Mouse (Mus musculus) heart, adult 2 months (tissue): ENCODE measurements around the gene 5730596B20Rik. TPM values are rescaled to one million over a fixed set of nuclear protein-coding genes. Genes with fewer than 3 reads are reported as not detected.

Experiments
- DNase-seq, 2 experiments: peaks; one replicate each; pipeline ENCODE4 v3.0.0; 2021
- H3K27ac ChIP-seq: fragments of 200-600 bp; 2 replicates; pipeline ENCODE4 v1.8.1; 2022
- H3K27me3 ChIP-seq: fragments of 200-500 bp; 2 replicates; pipeline ENCODE4 v1.6.1; 2012; ENCODE audit warnings: mild to moderate bottlenecking, low read length, inconsistent platforms, mixed read lengths; ENCODE audit not compliant: control insufficient read depth, insufficient read depth
- H3K36me3 ChIP-seq: fragments of 200-500 bp; 2 replicates; pipeline ENCODE4 v1.6.1; 2012; ENCODE audit warnings: low read length, inconsistent platforms; ENCODE audit not compliant: control insufficient read depth, insufficient read depth
- H3K4me1 ChIP-seq: fragments of 200-500 bp; 2 replicates; pipeline ENCODE4 v1.6.1; 2011; ENCODE audit warnings: low read length; ENCODE audit not compliant: control insufficient read depth, insufficient read depth
- H3K4me3 ChIP-seq: fragments of 200-600 bp; 2 replicates; pipeline ENCODE4 v1.8.1; 2022
- H3K79me2 ChIP-seq: fragments of 200-500 bp; replicated peaks from 2 replicates; pipeline ENCODE4 v1.6.1; 2012; ENCODE audit warnings: mild to moderate bottlenecking, inconsistent platforms, low read length, moderate library complexity, mixed read lengths; ENCODE audit not compliant: control insufficient read depth, insufficient read depth
- H3K9ac ChIP-seq: fragments of 200-500 bp; 2 replicates; pipeline ENCODE4 v1.6.1; 2012; ENCODE audit warnings: low read depth, mild to moderate bottlenecking, control low read depth, inconsistent platforms, low read length, mixed read lengths
- CTCF ChIP-seq: fragments of 200-600 bp; IDR thresholded peaks from 2 replicates; pipeline ENCODE4 v1.8.1; 2022; ENCODE audit warnings: antibody characterized with exemption, mild to moderate bottlenecking, moderate library complexity
- EP300 ChIP-seq: fragments of 200-500 bp; IDR thresholded peaks from 2 replicates; pipeline ENCODE4 v1.6.1; 2011; ENCODE audit warnings: low read depth, low read length, control low read depth; ENCODE audit not compliant: insufficient read depth
- POLR2A ChIP-seq: fragments of 200-500 bp; IDR thresholded peaks from 2 replicates; pipeline ENCODE4 v1.6.1; 2011; ENCODE audit warnings: mild to moderate bottlenecking, low read depth, low read length, control low read depth; ENCODE audit not compliant: insufficient read depth
- WGBS: fragments of 180-500 bp; shearing (Covaris S2); methylation state at CpG from one replicate; pipeline ENCODE4 v1.1.7; 2018; 5-methylcytosine and 5-hydroxymethylcytosine counted together
- intact Hi-C: fragments of 180-260 bp; cut with DNase I; formaldehyde crosslinking; loops from one replicate; pipeline ENCODE4 v1.15.1; 2025
- polyA plus RNA-seq: library from polyadenylated mRNA; depleted of rRNA; stranded (reverse); fragments of >200 nt; gene quantifications from 2 replicates; pipeline ENCODE4 v1.2.3, GENCODE M21; 2012
- total RNA-seq, 2 experiments: library from RNA; stranded (reverse); gene quantifications; 2 replicates each; pipeline ENCODE4 v1.2.3; 2021

The 5730596B20Rik gene
- total and polyA plus RNA-seq, 3 experiments: not detected

DNA sequence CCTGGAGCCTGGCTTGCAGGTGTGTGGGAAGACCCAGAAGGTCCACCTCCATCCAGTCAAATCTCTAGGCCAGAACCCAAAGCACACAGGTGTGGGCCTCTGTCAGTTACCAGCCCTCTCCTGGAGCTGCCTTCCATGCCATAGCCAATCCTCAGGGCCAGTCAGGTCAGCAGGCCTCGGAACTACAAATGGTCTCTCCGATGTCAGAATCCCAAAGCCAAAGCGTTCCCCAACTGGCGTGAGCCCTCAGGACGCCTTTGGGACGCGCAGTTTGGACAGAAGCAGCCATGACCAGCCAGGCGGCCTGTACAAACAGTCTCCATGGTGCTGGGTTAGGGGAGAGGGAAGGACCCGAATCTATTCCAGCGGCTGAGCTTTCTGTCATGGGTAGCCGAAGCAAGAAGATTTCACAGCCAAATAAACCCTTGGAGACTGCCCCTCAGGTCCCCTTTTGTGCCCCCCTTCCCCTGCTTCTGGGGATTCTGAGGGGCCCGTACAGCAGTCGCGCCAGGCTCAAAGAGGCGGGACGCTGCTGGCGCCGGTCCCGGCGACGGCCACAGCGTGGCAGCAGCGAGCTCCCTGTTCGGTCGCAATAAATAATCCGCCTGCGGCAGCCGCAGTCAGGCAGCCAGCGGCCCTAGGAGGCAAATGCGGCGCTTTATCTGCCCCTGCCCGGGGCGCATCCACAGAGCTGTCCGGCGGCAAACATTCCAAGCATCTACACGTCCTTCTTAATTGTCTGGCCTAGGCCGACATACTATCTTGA is 34.1 kb downstream of the 5730596B20Rik start:
- Histone ChIP-seq H3K27ac (no peak overlapping the region), H3K27me3 (peaks cover 44% of the 10 kb centered on the region), H3K9ac (no peak overlapping the region), H3K36me3 (no peaks in the 10 kb centered on the region), H3K4me3 (no peak overlapping the region), H3K4me1 (no peaks in the 10 kb centered on the region; the same call in 1 of the 2 replicates), H3K79me2 (no peaks in the 10 kb centered on the region)
- DNase-seq: peak; percentile 76 to 88
- intact Hi-C loops: loop anchor here (1.0 to 5.0 kb wide), 2 partner anchors 10 to 1029 kb away; partner anchors contain the start of gene Hoxa7
- 3% methylated on average over 37 of the region's 37 CpGs for WGBS
- no peak for TF ChIP-seq EP300
- no peak; the same call in 1 of the 2 replicates for TF ChIP-seq CTCF
- no peak for TF ChIP-seq POLR2A

DNA sequence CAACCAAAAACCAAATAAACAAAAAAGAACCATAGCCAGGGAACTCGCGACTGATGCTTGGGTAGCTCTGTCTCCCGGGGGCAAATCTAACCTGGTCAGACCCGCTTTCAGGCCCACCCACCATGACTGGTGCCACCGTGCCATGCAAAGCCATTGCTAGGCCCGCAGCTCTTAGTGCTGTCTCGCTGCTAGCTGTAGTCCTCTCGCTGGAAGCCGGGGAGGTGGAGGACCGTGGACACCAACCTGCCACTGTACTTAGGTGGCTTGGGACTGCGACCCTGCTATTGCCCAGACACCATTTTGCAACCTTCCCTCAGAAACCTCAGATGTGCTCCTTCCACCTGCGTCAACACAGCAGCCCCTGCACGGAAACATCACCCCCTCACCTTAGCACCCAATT is 34.7 kb downstream of the 5730596B20Rik start:
- H3K27ac ChIP-seq: no peak overlapping the region
- H3K9ac ChIP-seq: no peak overlapping the region
- H3K4me3 ChIP-seq: no peak overlapping the region
- no peak for DNase-seq
- no peaks in the 10 kb centered on the region for H3K36me3 ChIP-seq
- no peaks in the 10 kb centered on the region for H3K79me2 ChIP-seq
- 9% methylated on average over 13 of the region's 13 CpGs for WGBS
- peaks cover 48% of the 10 kb centered on the region for H3K27me3 ChIP-seq
- TF ChIP-seq EP300: no peak
- TF ChIP-seq CTCF: no peak
- TF ChIP-seq POLR2A: no peak
- no peaks in the 10 kb centered on the region; the same call in 1 of the 2 replicates for H3K4me1 ChIP-seq
- intact Hi-C loops: loop anchor here (1.0 to 5.0 kb wide), 2 partner anchors 9 to 1030 kb away; partner anchors contain the start of gene Hoxa7

DNA sequence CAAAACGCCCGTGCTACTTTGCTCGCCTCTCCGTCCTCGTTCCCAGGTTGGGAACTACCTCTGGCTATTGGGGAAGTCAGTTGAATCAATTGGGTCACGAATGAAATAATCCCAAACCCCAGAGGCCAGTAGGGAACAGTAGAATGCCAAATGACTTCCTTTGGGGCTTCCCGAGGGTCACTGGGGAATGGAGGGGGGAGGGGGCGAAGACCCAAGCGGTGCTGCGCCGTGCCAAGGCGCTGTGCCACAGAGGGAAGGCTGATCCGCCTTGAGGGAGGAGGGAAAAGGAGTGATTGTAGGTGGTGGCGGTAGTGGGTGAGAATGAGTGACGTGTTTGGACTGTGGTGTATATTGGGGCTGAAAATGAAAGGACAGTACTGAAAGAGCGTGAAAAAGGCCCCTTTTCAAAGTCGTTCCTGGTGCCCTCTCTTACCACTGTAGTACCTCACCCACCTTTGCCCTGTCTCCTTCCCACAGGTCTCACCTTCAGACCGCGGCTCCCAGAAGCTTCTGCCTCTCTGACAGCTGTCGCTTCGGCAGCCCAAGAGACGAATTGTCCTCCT is 35.3 kb downstream of the 5730596B20Rik start:
- TF ChIP-seq POLR2A (no peak), CTCF (no peak), EP300 (no peak)
- Histone ChIP-seq H3K4me3 (peak overlapping the region; percentile 43), H3K36me3 (no peaks in the 10 kb centered on the region), H3K4me1 (no peaks in the 10 kb centered on the region; the same call in 1 of the 2 replicates), H3K27me3 (peaks cover 53% of the 10 kb centered on the region), H3K9ac (peak overlapping the region; percentile 41; the same call in 1 of the 2 replicates), H3K79me2 (no peaks in the 10 kb centered on the region), H3K27ac (no peak overlapping the region)
- WGBS: 3% methylated on average over 22 of the region's 22 CpGs
- intact Hi-C loops: loop anchor here (5.0 kb wide), 1 partner anchor 1030 kb away; no protein-coding TSS in a partner anchor
- DNase-seq: peak; percentile 11 to 63

DNA sequence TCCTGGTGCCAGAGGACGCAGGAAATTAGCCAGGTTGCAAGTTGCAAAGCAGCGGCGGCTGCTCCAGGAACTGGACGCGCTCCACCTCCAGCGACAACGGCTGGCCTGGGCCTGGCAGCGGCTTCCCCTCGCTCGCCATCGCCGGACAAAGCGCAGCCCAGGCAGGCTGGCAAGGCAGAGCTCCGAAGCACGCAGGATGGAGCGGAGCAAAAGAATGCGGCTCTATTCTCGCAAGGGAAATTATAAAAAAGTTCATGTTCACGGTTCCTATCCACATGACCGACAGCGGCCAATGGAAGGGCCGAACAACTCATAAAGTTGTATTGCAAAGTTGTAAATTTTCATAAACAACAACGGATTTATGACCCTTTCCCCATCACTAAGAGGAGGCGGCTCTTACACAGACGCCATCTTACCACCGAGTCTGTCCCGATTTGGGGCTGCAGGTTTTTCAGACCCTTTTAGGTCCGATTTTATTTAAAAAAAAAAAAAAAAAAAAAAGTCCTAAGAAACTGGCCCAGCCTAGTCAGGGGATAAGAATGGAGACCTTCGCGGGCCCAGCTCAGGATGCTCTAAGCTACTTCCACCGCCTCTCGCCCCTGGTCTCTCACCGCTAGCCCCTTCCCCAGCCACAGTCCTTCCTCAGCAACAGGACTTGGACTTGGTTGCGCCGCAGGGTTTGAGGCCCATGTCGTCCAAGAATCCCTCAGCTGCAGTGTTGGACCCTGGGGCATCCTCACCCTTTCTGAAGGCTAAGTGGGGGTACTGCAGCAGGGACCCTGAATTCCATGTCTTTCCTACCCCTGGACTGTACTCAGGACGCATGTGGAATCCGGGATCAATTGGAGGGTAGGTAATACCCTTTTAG is 36.1 kb downstream of the 5730596B20Rik start, which contains the start of the genes Hoxa3 and Gm28308:
Gene Hoxa3, minus strand, starts transcription at position 218 of the 868 bp plus-strand sequence.
Gene Gm28308, minus strand, starts transcription at position 221 of the 868 bp plus-strand sequence.
- no peaks in the 10 kb centered on the region; the same call in 1 of the 2 replicates for H3K4me1 ChIP-seq
- 6% methylated on average over 38 of the region's 38 CpGs for WGBS
- H3K27ac ChIP-seq: 0 out of 2 replicates have a peak within 1 kb of the TSS, but pooled peaks have one; percentile 20
- no peaks in the 10 kb centered on the region for H3K36me3 ChIP-seq
- peak within 1 kb of the TSS; percentile 41; the same call in 1 of the 2 replicates for H3K9ac ChIP-seq
- TF ChIP-seq CTCF (no peak), POLR2A (no peak), EP300 (no peak)
- intact Hi-C loops: loop anchor here (5.0 kb wide), 1 partner anchor 1031 kb away; no protein-coding TSS in a partner anchor
- peaks cover 53% of the 10 kb centered on the region for H3K27me3 ChIP-seq
- H3K79me2 ChIP-seq: no peaks in the 10 kb centered on the region
- H3K4me3 ChIP-seq: peak within 1 kb of the TSS; percentile 43
- peak; percentile 21 to 48 for DNase-seq

DNA sequence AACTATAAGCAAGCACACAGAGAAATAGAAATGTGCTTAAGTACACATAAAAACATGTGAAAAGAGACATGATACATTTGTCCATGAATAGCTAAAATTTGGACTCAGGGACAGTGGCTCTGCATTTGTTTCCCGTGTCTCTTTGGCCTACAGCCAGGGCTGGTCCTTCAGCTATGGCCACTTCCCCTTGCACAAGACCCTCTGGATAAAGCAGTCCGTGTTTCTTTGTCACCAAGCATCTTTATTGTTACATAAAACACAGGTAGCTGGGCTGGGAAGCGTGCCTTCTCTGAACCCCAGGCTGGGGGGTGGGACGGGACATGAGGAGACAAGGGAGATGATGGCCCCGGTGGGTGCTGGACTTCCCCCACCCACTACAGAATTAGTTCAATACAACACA is 37.0 kb downstream of the 5730596B20Rik start:
- WGBS: 20% methylated on average over 5 of the region's 5 CpGs
- intact Hi-C loops: loop anchor here (5.0 kb wide), 1 partner anchor 1032 kb away; no protein-coding TSS in a partner anchor
- Histone ChIP-seq H3K36me3 (no peaks in the 10 kb centered on the region), H3K27me3 (peaks cover 50% of the 10 kb centered on the region), H3K4me1 (no peaks in the 10 kb centered on the region; the same call in 1 of the 2 replicates), H3K79me2 (no peaks in the 10 kb centered on the region), H3K9ac (no peak overlapping the region), H3K4me3 (no peak overlapping the region), H3K27ac (no peak overlapping the region)
- peak; percentile 2 to 20 for DNase-seq
- no peak for TF ChIP-seq POLR2A
- TF ChIP-seq EP300: no peak
- TF ChIP-seq CTCF: no peak
